Mouse (Mus musculus) embryo, embryonic 11.5 days (tissue): Measurements from ENCODE around the gene Ssx9.
"Not testable (repeated sequence)": the region's sequence is repeated elsewhere in the genome, so short reads cannot be mapped to it uniquely, and the experiment has no call there.

Experiments
- DNase-seq: peaks from one replicate; pipeline ENCODE4 v3.0.0-alpha.2; 2012; ENCODE audit warnings: low read depth, low spot score

Gene Ssx9

DNA sequence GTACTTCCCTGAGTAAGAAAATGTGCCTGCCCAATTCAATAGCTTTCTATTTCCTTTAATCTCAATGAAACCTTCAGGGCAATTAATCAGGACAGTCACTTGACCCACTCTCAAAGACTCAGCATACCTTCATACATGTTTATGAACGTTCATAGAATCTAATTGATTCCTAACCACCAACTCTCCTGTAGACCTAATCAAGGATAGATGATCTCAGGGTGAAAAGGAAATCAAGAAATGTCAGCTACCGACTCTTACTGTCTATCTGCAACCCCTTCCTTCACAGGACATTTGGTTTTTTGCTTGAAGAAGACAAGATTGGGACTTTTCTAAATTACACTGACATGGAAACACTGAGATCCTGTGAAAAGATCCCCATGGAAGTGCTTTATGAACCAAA is at the start of gene Ssx9:
Gene Ssx9 (plus strand): TSS at position 301 of the 400 bp plus-strand sequence.
- not testable (repeated sequence) for DNase-seq

- no peak for DNase-seq
These were observed 15.3 kb upstream of the Ssx9 start for GRCm38 (mm10) chrX:8732907-8733306.

DNA sequence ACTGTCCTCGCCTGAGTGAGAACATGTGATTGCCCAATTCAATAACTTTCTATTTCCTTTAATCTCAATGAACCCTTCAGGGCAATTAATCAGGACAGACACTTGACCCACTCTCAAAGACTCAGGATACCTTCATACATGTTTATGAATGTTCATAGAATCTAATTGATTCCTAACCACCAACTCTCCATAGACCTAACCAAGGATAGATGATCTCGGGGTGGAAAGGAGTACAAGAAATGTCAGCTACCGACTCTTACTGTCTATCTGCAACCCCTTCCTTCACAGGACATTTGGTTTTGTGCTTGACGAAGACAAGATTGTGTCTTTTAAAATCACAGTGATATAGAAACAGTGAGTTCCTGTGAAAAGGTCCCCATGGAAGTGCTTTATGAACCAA is 55.2 kb downstream of the Ssx9 start, which contains the start of gene Ssxb5:
Gene Ssxb5 (plus strand): TSS at position 301 of the 400 bp plus-strand sequence.
- not testable (repeated sequence) for DNase-seq
